Mouse (Mus musculus): Measurements from ENCODE around the gene Pard3. TPM values are rescaled to one million over a fixed set of nuclear protein-coding genes. Genes with fewer than 3 reads are reported as not detected.

Gene Pard3
- polyA plus RNA-seq, 1 experiment from 2014 or later = 38.3 TPM

GRCm38 (mm10) chr8:127638232-127639087, 574.8 kb downstream of the Pard3 start:
- 84% methylated on average over 9 of the region's 9 CpGs for WGBS

GRCm38 (mm10) chr8:127639088-127639453, 575.4 kb downstream of the Pard3 start:
- Histone ChIP-seq H3K4me3 (replicated peaks) (no peak overlapping the region), H3K9me3 (replicated peaks) (no peaks in the 10 kb centered on the region), H3K36me3 (no peaks in the 10 kb centered on the region), H3K9ac (no peak overlapping the region), H3K27ac (replicated peaks) (no peak overlapping the region), H3K27me3 (no peaks in the 10 kb centered on the region), H3K4me1 (no peaks in the 10 kb centered on the region), H3K4me2 (replicated peaks) (no peak overlapping the region)
- 83% methylated on average over 4 of the region's 4 CpGs for WGBS
- no peak for ATAC-seq (ENCODE audit: insufficient number of reproducible peaks, low FRiP score, low TSS enrichment, low read depth)

More at GRCm38 (mm10) chr8:127638232-127639087, 574.8 kb downstream of the Pard3 start:
- ATAC-seq (ENCODE audit: insufficient number of reproducible peaks, low FRiP score, low TSS enrichment, low read depth) = no peak
- no peaks in the 10 kb centered on the region for H3K36me3 ChIP-seq
- no peak overlapping the region for H3K27ac ChIP-seq (replicated peaks)
- H3K4me2 ChIP-seq (replicated peaks) = no peak overlapping the region
- no peaks in the 10 kb centered on the region for H3K27me3 ChIP-seq
- no peaks in the 10 kb centered on the region for H3K4me1 ChIP-seq
- H3K9ac ChIP-seq = no peak overlapping the region
- H3K4me3 ChIP-seq (replicated peaks) = no peak overlapping the region
- no peaks in the 10 kb centered on the region for H3K9me3 ChIP-seq (replicated peaks)

- ATAC-seq (ENCODE audit: insufficient number of reproducible peaks, low FRiP score, low TSS enrichment, low read depth) = no peak
- Histone ChIP-seq H3K27me3 (no peaks in the 10 kb centered on the region), H3K27ac (replicated peaks) (no peak overlapping the region), H3K4me3 (replicated peaks) (no peak overlapping the region), H3K9ac (no peak overlapping the region), H3K9me3 (replicated peaks) (no peaks in the 10 kb centered on the region), H3K36me3 (no peaks in the 10 kb centered on the region), H3K4me2 (replicated peaks) (no peak overlapping the region), H3K4me1 (peaks cover 8% of the 10 kb centered on the region)
- WGBS = 93% methylated on average over 3 of the region's 3 CpGs
Measured at GRCm38 (mm10) chr8:127655559-127655958, 591.9 kb downstream of the Pard3 start.

Other genes with a start within 250 kb of the Pard3 start
- 185 and 193 TPM in 2 replicates for gene Tomm20, start 118.0 kb upstream of the Pard3 start, polyA plus RNA-seq (2015; fragmentation: Nextera tagmentation; extraction: Ambion mirVana)
- 23.1 and 23.7 TPM in 2 replicates for gene Rbm34, start 92.8 kb upstream of the Pard3 start, polyA plus RNA-seq (2015; fragmentation: Nextera tagmentation; extraction: Ambion mirVana)

Data from embryonic facial prominence, embryonic 15.5 days (tissue).